Mouse (Mus musculus) heart, embryonic 14.5 days (tissue): ENCODE results near the gene Rnf144a. TPM values are rescaled to one million over a fixed set of nuclear protein-coding genes. Genes with fewer than 3 reads are reported as not detected.

Experiments
- ATAC-seq: fragments of 200-750 bp; cut with Nextera tagmentation; 2 replicates; pipeline ENCODE4 v1.8.0; 2017; ENCODE audit warnings: low read depth, moderate TSS enrichment; ENCODE audit not compliant: insufficient number of reproducible peaks, insufficient read depth, low FRiP score
- H3K27ac ChIP-seq, 2 experiments: fragments of 200-500 bp in 1 of 2; fragments of 300-500 bp in 1 of 2; sonication (generic) in 1 of 2; replicated peaks in 1 of 2; 2 replicates each; pipeline ENCODE4 v1.5.1; 2012 to 2014; ENCODE audit warnings: low read depth in 2 of 2, low read length in 2 of 2, control low read depth in 1 of 2, mild to moderate bottlenecking in 1 of 2, mixed read lengths in 1 of 2; ENCODE audit not compliant: control insufficient read depth in 1 of 2, insufficient read depth in 1 of 2
- H3K27me3 ChIP-seq: fragments of 300-500 bp; sonication (generic); 2 replicates; pipeline ENCODE4 v1.6.1; 2014; ENCODE audit warnings: mild to moderate bottlenecking, low read length, control low read depth; ENCODE audit not compliant: control insufficient read depth, insufficient read depth
- H3K36me3 ChIP-seq: fragments of 300-500 bp; sonication (generic); 2 replicates; pipeline ENCODE4 v1.6.1; 2014; ENCODE audit warnings: mild to moderate bottlenecking, control low read depth, low read length, mixed read lengths; ENCODE audit not compliant: control insufficient read depth, insufficient read depth
- H3K4me1 ChIP-seq, 2 experiments: fragments of 200-500 bp in 1 of 2; fragments of 300-500 bp in 1 of 2; sonication (generic) in 1 of 2; 2 replicates each; pipeline ENCODE4 v1.6.1; 2012 to 2014; ENCODE audit warnings: low read length in 2 of 2, control low read depth in 1 of 2, mixed read lengths in 1 of 2; ENCODE audit not compliant: control insufficient read depth in 2 of 2, insufficient read depth in 2 of 2
- H3K4me2 ChIP-seq: fragments of 300-500 bp; sonication (generic); 2 replicates; pipeline ENCODE4 v1.6.1; 2014; ENCODE audit warnings: mild to moderate bottlenecking, low read length
- H3K4me3 ChIP-seq, 2 experiments: fragments of 200-500 bp in 1 of 2; fragments of 300-500 bp in 1 of 2; sonication (generic) in 1 of 2; 2 replicates each; pipeline ENCODE4 v1.5.1; 2012 to 2014; ENCODE audit warnings: low read length in 2 of 2, mild to moderate bottlenecking in 2 of 2, control low read depth in 1 of 2, low read depth in 1 of 2, moderate library complexity in 1 of 2; ENCODE audit not compliant: control insufficient read depth in 1 of 2, insufficient read depth in 1 of 2
- H3K9ac ChIP-seq: fragments of 300-500 bp; sonication (generic); 2 replicates; pipeline ENCODE4 v1.6.1; 2014; ENCODE audit warnings: mild to moderate bottlenecking, low read length
- H3K9me3 ChIP-seq: fragments of 300-500 bp; sonication (generic); 2 replicates; pipeline ENCODE4 v1.6.1; 2016; ENCODE audit warnings: low read length, control low read depth; ENCODE audit not compliant: control insufficient read depth
- WGBS: fragments of 180-500 bp; shearing (Covaris S2); extraction: QIAGEN DNeasy Blood & Tissue Kit; methylation state at CpG from one replicate; pipeline ENCODE4 v1.1.7; 2014; 5-methylcytosine and 5-hydroxymethylcytosine counted together
- polyA plus RNA-seq: library from polyadenylated mRNA; unstranded; fragments of >200 nt; fragmentation: Nextera tagmentation; extraction: Ambion mirVana; gene quantifications from 2 replicates; pipeline ENCODE4 v1.2.1, GENCODE M21; 2014

The Rnf144a gene
- polyA plus RNA-seq, 1 experiment from 2014 or later, result 11.5 TPM

DNA sequence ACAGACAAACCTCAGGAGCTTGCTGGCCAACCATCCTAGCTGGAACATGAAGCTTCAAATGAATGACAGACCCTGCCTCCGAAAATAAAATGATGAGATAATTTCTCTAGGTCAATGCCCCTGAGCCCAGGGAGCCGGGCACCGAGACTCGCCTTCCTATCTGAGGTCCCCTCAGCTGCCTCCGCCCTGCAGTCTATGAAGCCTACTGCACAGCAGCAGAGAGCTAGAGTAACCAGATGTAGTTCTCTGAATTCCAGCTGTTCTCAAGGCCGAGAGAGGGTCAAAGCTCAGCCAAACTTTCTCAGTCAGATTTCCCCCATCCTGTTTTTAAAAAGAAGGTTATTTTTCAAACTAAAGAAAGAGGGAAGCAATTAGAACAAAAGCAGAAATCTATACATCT lies 29.3 kb downstream of the Rnf144a start:
- no peaks in the 10 kb centered on the region for H3K4me1 ChIP-seq
- no peak overlapping the region for H3K4me2 ChIP-seq
- no peak for ATAC-seq
- H3K9me3 ChIP-seq, result no peaks in the 10 kb centered on the region
- no peak overlapping the region for H3K4me3 ChIP-seq
- no peak overlapping the region for H3K9ac ChIP-seq
- no peak overlapping the region for H3K27ac ChIP-seq
- 0 out of 2 replicates have a peak, but pooled peaks cover 5% of the 10 kb centered on the region for H3K36me3 ChIP-seq
- no peaks in the 10 kb centered on the region for H3K27me3 ChIP-seq
- WGBS, result 72% methylated on average over 6 of the region's 6 CpGs

DNA sequence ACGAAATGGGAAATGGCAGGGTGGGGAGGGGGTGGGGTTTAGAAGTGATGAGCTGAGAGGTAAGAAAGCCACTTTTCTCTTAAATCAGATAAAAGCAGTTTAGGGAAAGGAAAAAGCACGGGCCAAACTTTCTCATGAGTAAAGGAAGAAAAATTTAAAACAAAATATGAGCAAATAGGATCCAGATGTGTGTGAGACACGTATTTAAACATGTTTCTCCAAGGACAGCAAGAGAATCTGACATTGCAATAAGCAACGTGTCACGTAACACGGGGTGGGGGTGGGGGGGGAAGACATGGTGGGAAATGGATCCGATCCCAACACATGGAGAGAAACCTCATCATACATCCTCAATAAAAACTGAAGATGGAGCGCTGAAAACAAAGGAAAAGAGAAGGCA lies 33.3 kb downstream of the Rnf144a start:
- H3K27ac ChIP-seq, result no peak overlapping the region
- no peaks in the 10 kb centered on the region for H3K9me3 ChIP-seq
- no peak for ATAC-seq
- no peak overlapping the region for H3K9ac ChIP-seq
- H3K4me2 ChIP-seq, result no peak overlapping the region
- peaks cover 3 to 6% of the 10 kb centered on the region in 2 experiments; a peak in 2 of 4 replicates for H3K4me1 ChIP-seq
- no peak overlapping the region for H3K4me3 ChIP-seq
- no peaks in the 10 kb centered on the region for H3K27me3 ChIP-seq
- 87% methylated on average over 8 of the region's 8 CpGs for WGBS
- H3K36me3 ChIP-seq, result peaks cover 8% of the 10 kb centered on the region; the same call in 1 of the 2 replicates

DNA sequence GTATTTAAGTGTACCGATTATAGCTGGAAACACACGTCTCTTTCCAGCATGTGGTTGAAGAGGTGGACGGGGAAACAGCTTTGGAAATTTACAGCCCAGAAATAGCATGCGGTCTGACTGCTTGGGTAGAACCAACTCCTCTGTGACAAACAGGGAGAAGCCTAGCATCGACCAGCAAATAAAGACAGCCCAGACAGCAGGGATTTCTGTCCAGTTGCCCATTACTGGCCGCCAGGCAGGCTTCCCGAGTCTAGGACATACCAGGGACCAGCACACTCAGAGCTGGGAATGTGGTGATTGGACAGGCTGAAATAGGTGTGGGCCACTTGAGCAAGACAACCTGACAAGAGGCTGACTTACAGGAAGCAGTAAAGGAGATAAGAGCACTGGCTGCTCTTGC lies 35.3 kb downstream of the Rnf144a start:
- ATAC-seq, result no peak
- no peak overlapping the region for H3K4me3 ChIP-seq
- no peaks in the 10 kb centered on the region for H3K27me3 ChIP-seq
- no peak overlapping the region for H3K27ac ChIP-seq
- peaks cover 8% of the 10 kb centered on the region; the same call in 1 of the 2 replicates for H3K36me3 ChIP-seq
- no peak overlapping the region for H3K9ac ChIP-seq
- no peaks in the 10 kb centered on the region for H3K9me3 ChIP-seq
- no peak overlapping the region for H3K4me2 ChIP-seq
- H3K4me1 ChIP-seq, result peaks cover 3 to 6% of the 10 kb centered on the region in 2 experiments; a peak in 2 of 4 replicates
- 47% methylated on average over 7 of the region's 7 CpGs for WGBS

DNA sequence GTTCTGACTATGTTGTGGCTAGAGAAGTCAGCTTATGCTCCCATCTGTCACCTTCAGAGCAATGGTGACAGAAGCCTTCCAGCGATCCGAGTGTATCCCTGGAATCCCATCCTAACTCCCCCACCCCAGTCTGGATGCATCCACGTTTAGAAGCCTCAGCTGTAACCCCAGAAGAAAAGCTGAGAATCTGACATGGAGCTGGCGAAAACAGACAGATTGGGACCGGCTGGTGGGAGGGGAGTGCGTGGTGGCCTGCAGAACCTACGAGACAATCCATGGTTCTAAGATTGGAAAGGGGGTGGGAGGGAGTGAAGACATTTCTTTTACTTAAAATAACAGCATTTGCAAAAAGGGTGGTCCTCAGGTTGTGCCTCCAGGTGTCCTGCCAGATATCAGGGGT lies 37.4 kb downstream of the Rnf144a start:
- Histone ChIP-seq H3K9ac (no peak overlapping the region), H3K4me1 (peaks cover 3 to 6% of the 10 kb centered on the region in 2 experiments; a peak in 2 of 4 replicates), H3K36me3 (peaks cover 3% of the 10 kb centered on the region; the same call in 1 of the 2 replicates), H3K27me3 (no peaks in the 10 kb centered on the region), H3K4me2 (no peak overlapping the region), H3K9me3 (no peaks in the 10 kb centered on the region), H3K27ac (no peak overlapping the region), H3K4me3 (no peak overlapping the region)
- 70% methylated on average over 7 of the region's 7 CpGs for WGBS
- ATAC-seq, result no peak

DNA sequence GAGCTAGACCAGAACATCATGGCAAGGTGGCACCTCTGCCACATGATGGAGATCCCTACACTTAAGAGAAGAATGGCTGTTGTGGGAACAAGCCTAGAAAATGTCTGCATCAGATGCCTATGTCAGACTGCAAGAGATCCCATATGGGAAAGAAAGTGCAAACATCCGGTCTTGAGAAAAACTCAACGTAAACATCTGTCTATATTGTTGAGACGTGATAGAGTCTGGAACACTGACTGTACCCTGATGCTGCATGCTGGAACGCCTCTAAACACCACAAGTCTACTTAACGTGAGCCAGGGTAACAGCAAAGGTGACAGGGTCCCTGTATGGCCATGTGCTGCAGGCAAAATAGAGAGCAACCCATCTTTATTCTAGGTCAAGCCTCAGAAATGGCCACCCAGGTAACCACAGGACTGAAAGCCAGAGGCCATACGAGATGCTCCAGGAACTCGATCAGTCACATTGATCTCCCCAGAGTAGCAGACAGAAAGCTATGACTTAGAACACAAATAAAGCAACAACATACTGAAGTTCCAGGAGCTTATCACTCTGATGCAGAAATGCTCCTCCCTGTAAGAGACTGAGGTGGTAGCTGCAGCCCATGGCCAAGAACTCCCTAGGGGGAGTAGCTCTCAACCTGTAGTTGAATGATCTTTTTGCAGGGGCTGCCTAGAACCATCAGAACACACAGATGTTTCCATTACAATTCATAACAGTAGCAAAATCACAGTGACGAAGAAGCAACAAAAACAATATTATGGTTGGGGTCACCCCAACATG lies 38.3 kb downstream of the Rnf144a start:
- H3K4me1 ChIP-seq, result peaks cover 3 to 6% of the 10 kb centered on the region in 2 experiments; a peak in 2 of 4 replicates
- peaks cover 3% of the 10 kb centered on the region; the same call in 1 of the 2 replicates for H3K36me3 ChIP-seq
- no peak for ATAC-seq
- no peak overlapping the region for H3K27ac ChIP-seq
- H3K9ac ChIP-seq, result no peak overlapping the region
- H3K4me2 ChIP-seq, result no peak overlapping the region
- no peaks in the 10 kb centered on the region for H3K9me3 ChIP-seq
- WGBS, result 80% methylated on average over 8 of the region's 8 CpGs
- no peaks in the 10 kb centered on the region for H3K27me3 ChIP-seq
- no peak overlapping the region for H3K4me3 ChIP-seq

DNA sequence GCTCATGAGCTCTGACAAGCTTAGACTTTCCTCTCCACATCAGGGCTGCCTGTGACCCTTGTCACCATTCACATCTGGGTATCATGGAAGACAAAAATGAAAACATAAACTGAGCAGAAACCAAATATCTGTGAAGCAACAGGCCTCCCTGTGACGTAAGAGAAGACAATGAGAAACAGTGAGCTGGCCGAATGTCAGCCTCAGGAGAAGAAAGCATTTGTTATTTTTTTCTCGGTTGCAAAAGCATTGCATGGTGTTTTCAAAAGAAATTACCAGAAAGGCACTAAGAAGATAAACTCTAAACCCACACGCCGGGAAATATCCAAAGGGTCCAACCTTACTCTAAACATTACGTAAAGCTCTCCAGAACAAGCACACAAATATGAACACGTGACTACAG lies 41.3 kb downstream of the Rnf144a start:
- no peak overlapping the region for H3K27ac ChIP-seq
- no peak for ATAC-seq
- 75% methylated on average over 7 of the region's 7 CpGs for WGBS
- no peaks in the 10 kb centered on the region for H3K27me3 ChIP-seq
- no peaks in the 10 kb centered on the region for H3K4me1 ChIP-seq
- no peaks in the 10 kb centered on the region for H3K36me3 ChIP-seq
- no peak overlapping the region for H3K9ac ChIP-seq
- H3K4me3 ChIP-seq, result no peak overlapping the region
- H3K4me2 ChIP-seq, result no peak overlapping the region
- H3K9me3 ChIP-seq, result no peaks in the 10 kb centered on the region

DNA sequence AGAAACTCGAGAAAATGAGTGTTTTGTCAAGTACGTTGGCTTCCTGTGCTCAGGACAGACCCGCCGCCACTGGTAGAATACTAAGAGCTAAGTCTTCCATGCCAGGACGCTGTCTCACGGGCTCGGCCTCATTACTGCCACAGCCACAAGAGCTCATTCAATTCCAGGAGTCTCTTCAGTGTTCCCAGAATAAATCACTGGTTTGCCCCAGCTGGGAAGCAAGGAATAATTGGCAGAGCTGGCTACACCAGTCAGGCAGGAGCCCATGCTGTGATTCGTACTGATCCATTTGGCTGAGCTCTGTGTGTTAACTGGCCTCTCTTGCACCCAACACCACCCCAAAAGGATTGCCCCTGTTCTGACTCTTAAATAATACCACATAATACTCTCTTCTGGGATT lies 45.0 kb downstream of the Rnf144a start:
- H3K9ac ChIP-seq, result no peak overlapping the region

More for the DNA sequence above, 45.0 kb downstream of the Rnf144a start:
- no peak overlapping the region for H3K4me2 ChIP-seq
- H3K27ac ChIP-seq, result no peak overlapping the region
- H3K27me3 ChIP-seq, result no peaks in the 10 kb centered on the region
- H3K36me3 ChIP-seq, result no peaks in the 10 kb centered on the region
- ATAC-seq, result no peak
- H3K4me3 ChIP-seq, result no peak overlapping the region
- WGBS, result 84% methylated on average over 8 of the region's 8 CpGs
- H3K9me3 ChIP-seq, result no peaks in the 10 kb centered on the region
- H3K4me1 ChIP-seq, result peaks cover 8 to 11% of the 10 kb centered on the region in 2 experiments; a peak in 2 of 4 replicates
